Mouse (Mus musculus): Measurements from ENCODE around the gene Misp.

- TF ChIP-seq CTCF (IDR thresholded peaks at IDR 0.05; ENCODE audit: control insufficient read depth, insufficient read depth, low read length), result no peak
- TF ChIP-seq POLR2A (IDR thresholded peaks at IDR 0.05; ENCODE audit: borderline replicate concordance, control insufficient read depth, low read depth, low read length), result no peak
Measured at GRCm38 (mm10) chr10:79852827-79853226, 32.0 kb downstream of the Misp start.
